Mouse (Mus musculus): Measurements from ENCODE around the gene R3hdm2. TPM values are rescaled to one million over a fixed set of nuclear protein-coding genes. Genes with fewer than 3 reads are reported as not detected.
A peak's percentile ranks its signal among the peaks of the same experiment; 100 is the strongest.

The R3hdm2 gene
- polyA plus RNA-seq, 1 experiment: 47.2 TPM

GRCm38 (mm10) chr10:127480833-127481813 lies 101.0 kb downstream of the R3hdm2 start:
- DNase-seq (ENCODE audit: low read depth, low spot score): no peak
- 74% methylated on average over 19 of the region's 19 CpGs for WGBS

DNA sequence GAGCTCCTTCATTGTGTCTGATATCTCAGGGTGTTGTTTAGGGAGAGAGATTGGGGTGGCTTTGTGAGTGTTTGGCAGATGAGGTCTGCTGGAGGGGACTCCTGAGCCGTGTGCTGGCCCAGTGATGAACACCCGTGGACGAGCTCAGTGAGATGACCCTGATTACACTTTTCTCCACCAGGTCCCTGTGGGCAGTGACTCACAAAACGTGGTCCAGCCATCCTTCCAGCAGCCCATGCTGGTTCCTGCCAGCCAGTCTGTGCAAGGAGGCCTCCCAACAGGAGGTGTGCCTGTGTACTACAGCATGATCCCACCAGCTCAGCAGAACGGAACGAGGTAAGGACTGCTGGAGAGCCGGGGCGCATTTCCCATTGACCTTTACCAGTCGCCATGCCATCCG lies 105.1 kb downstream of the R3hdm2 start:
- WGBS: 92% methylated on average over 10 of the region's 10 CpGs
- no peak for DNase-seq (ENCODE audit: low read depth, low spot score)

DNA sequence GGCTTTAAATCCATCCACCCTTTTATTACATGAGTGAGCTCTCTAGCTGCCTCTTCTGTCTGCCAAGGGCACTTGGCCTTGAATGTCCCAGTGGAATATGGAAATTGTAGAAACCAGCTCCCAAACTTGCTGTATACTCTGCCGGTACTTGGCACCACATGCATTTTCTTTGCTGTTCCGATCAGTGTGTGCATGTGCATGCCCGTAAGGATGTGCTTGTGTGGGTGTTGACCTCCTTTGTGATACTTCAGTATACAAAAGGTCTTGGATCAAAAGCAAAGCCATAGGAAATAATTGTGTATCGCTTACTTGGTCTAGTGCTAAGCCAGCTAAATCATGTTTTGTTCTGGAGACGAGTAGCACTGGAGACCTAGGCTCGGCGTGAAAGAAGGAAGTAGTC lies 108.7 kb downstream of the R3hdm2 start:
- no peak for DNase-seq (ENCODE audit: low read depth, low spot score)
- 87% methylated on average over 7 of the region's 7 CpGs for WGBS

- no peak for DNase-seq (ENCODE audit: low read depth, low spot score)
- 88% methylated on average over 18 of the region's 18 CpGs for WGBS
Measured at GRCm38 (mm10) chr10:127490160-127491127, 110.3 kb downstream of the R3hdm2 start.

DNA sequence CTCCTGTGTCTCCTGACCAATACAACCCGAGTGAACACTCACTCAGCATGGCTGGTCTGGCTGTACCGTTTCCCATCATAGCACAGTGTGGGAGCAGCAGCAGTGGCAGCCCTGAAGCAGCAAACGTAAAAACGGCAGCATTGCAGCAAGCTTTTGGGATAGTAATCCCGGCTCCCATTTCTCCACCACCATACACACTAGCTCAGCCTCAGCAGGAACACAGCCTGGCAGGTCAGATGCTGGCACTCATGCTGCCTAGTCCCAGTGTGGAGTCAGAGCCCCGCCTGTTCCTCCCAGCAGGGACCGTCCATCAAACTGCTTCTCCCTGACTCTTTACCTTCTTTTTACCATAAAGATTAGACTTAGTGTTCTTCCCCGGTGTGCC lies 111.0 kb downstream of the R3hdm2 start:
- DNase-seq (ENCODE audit: low read depth, low spot score): no peak
- WGBS: 82% methylated on average over 8 of the region's 8 CpGs

DNA sequence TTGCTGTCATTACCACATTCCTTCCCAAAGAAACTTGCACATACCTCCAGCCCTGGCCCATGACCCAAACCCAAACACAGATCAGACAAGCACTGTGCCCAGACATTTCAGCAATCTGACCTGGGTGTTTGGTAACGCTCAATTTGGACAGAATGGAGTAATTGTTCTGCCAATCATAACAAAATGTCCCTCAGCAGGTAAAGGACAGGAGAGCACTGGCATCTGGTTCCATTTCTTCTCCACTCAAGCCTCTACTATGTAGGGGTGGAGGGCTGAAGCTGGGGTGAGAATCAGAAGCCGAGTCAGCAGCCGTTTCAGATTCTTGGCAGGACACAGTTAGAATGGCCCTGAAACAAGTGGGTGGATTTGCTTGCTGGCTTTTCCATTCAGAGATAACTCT lies 112.0 kb downstream of the R3hdm2 start:
- no peak for DNase-seq (ENCODE audit: low read depth, low spot score)
- 81% methylated on average over 3 of the region's 3 CpGs for WGBS

GRCm38 (mm10) chr10:127496156-127496555 lies 116.0 kb downstream of the R3hdm2 start:
- no peak for DNase-seq (ENCODE audit: low read depth, low spot score)
- 97% methylated on average over 3 of the region's 3 CpGs for WGBS

DNA sequence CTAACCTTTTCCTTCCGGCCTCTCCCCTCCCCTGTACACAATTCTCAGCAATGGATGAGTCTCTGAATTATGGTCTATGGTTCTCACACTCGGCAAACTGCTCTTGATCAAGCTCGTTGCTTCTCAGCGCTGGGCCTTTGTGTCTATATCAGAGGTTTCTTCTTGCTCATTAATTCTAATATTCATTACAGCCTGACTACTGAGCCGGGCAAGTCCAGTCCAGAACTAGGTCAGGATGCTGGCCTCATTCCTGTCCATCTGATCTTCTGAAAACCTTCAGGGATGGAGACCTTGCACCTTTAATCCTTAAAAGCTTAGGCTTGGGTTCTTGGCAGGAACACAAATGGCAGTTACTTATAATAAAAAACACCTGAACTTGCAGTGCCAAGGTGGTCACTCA lies 119.4 kb downstream of the R3hdm2 start:
- DNase-seq (ENCODE audit: low read depth, low spot score): no peak
- 85% methylated on average over 5 of the region's 5 CpGs for WGBS

DNA sequence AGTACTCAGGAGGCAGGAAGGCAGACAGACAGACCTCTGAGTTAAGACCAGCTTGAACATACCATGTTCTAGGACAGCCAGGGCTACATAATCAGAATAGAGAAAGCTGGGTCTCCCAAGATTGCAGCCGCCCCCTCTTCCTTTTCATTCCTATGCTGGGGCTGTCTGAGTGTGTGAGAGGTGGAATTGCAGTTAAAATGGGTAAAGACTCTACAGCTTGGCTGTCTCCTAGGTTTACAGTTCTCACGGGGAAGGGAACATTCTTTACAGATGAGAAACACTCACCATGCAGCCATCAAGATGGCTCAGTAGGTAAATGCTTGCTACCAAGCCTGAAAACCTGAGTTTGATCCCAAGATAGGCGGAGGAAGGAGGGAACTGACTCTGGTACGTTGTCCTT lies 119.9 kb downstream of the R3hdm2 start:
- 77% methylated on average over 4 of the region's 4 CpGs for WGBS

DNA sequence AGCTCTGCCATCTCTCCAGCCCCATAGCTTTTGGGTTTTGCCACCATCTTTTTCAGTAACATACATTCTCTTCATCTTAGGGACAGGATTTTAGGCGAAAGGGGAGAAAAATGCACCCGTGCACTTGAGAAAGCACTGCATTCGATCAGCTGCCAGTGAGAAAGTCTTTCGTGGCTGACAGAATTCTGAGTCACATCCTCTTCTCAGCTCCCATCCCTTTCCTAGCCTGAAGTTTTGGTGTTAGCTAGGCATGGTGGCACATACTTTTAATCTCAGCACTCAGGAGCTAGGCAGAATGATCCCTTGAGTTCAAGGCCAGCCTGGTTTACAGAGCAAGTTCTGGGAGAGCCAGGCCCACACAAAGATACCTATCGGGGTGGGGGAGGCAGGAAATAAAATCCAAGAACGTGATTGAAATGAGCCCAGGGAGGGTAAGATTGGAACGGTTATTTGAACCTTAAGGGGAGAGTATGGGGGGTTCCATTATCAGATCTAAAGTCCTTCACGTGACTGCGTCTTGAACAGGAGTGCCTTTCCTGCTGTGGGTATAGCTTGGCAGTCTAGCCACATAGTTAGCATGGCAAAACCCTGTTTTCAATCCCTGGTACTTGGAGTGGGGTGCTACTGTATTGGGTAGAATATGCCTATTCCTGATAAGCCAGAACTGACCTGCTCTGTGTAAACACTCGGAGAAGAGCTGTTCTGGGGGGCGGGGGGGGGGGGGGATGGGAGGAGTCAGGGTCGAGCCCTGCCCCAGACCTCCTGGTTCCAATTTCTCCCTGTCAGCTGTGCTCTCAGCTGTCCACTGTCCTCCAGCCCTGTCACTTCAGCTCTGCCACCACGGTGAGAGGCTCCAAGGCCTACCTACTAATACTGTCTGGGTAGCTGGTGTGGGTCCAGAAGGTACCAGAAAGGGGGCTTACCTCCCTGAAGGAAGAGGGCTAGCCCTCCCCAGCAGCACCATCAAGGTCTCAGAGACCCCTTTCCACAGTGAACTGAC lies 121.1 kb downstream of the R3hdm2 start, which contains the start of gene Stac3:
TSS of gene Stac3 (plus strand) at position 793 of the 1,000 bp plus-strand sequence.
- WGBS: 68% methylated on average over 13 of the region's 13 CpGs
- DNase-seq (ENCODE audit: low read depth, low spot score): no peak

More for the DNA sequence above, 119.9 kb downstream of the R3hdm2 start:
- no peak for DNase-seq (ENCODE audit: low read depth, low spot score)

DNA sequence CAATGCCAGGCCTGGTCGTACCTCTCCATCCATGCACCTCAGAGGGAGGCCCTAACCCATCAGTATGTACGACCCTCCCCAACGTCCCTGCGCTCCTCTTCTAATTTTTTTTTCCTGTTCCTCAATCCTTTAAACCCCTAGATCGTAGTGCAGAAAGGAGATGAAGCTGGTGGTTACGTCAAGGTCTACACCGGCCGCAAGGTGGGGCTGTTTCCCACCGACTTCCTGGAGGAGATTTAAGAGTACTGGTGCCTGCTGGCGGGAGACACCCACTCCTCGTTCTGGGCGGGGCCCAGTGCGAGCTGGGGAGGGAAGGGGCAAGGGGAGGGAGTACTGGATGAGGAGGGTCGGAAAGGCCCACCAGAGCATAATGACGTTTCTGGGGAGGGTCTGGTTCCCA lies 128.1 kb downstream of the R3hdm2 start:
- DNase-seq (ENCODE audit: low read depth, low spot score): peak; percentile 44
- 14% methylated on average over 15 of the region's 15 CpGs for WGBS

- peak; percentile 57 for DNase-seq (ENCODE audit: low read depth, low spot score)
- WGBS: 3% methylated on average over 35 of the region's 35 CpGs
Measured at GRCm38 (mm10) chr10:127509051-127509836, 129.1 kb downstream of the R3hdm2 start.

DNA sequence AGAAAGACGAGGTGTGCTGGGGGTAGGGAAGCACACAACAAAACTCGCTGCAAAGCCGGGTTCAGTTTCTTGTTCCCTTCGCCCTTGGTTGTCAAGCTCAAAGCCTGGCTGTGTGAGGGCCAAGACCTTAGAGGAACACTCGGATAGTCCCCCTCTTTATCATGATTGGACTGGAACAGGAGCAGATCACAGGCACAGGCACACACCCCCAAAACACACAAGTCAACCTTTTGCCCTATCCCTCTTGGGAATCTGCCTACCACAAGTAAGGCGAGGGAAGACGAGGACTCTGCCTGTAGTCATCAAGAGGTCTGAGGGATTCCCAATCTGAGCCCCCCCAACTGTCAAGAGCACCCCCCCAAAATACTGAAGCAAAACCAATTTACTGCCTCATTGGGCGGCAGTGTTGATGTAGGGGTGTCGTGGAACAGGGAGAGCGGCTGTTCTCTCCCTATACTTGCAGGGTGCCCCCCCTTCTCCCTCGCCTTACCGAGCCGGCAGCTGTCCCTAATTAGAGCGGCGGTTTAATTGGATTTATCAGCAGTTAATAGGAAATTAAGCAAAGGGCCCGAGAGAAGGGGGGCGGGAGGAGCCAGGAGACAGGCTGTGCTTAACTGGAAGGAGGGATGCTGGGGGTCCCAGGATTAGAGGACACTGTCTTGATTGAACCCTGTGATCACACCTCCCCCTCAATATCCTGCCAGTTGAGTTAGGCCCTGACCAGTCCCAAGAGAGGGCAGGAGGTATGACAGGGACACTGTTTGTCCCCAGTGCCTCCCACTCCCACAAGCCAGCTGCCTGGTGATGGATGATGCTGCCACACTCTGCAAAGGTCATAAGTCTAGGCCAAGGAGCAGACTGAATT lies 129.9 kb downstream of the R3hdm2 start:
- DNase-seq (ENCODE audit: low read depth, low spot score): no peak
- 45% methylated on average over 17 of the region's 17 CpGs for WGBS

DNA sequence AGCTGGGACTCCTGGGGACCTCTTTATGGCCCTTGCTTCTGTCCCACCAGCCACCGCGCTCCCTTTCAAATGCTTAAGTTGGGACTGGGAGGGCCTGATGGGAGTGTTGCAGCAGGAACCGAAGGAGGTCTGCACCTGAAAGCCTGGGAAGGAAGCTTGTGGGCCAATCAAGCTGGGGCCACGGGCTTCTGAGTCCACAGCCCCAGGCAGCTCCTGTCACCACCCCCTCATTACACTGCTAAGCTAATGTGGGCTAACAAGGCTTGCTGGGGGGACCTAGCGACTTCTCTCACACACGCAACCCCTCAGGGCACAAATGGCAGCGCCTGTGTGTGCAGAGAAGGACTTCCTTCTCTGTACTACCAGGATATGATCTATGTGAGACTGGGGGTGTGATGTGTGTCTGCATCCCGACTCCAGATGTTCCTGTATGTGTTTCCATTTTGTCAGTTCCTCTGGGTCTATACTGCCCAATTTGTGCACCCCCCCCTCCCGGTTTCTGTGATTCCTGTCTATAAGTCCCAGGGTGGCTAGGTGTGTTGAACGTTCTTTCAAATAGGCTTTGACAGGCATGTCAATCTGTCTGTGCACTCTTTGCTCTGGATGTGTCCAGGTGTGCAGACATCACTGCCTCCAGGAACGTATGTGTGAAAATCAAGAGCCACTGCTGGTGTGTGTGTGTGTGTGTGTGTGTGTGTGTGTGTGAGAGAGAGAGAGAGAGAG lies 130.9 kb downstream of the R3hdm2 start:
- 27% methylated on average over 11 of the region's 11 CpGs for WGBS
- no peak for DNase-seq (ENCODE audit: low read depth, low spot score)

DNA sequence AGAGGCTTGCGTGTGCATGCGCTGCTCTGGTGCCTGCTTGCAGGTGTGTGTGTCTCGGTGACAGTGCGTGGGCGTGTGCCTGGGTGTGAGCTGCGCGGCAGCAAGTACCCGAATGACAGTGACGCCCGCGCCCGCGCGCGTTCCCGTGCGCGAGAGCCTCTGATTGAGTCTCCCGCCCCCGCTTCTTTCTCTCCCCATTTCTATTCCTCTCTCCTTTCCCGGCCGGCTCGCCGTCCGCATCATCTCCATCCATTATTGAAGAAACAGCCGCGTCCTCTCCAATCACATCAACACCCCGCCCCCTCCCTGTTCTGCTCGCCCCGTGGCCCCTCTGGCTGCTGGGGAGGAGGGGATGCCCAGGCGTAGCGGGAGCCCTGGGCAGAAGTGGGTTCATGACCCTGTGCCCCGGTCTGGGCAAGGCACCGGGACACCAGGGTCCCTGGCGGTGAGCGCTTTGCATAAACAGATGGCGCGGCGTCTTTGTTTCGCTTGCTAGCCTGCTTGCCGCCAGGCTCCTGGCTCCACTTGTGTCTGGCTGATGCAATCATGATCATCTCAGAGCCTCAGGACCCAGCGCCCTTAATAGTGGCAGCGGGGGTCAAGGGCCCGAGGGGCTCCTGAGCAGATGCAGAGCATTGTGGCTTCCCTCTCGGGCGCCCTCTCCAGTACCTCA lies 131.6 kb downstream of the R3hdm2 start:
- WGBS: 1% methylated on average over 45 of the region's 46 CpGs
- no peak for DNase-seq (ENCODE audit: low read depth, low spot score)

GRCm38 (mm10) chr10:127512307-127512666 lies 132.2 kb downstream of the R3hdm2 start:
- whole genome bisulfite sequencing: 6% methylated on average over 7 of the region's 7 CpGs
- DNase-seq (ENCODE audit: low read depth, low spot score): no peak

Measured in large intestine, adult 2 months (tissue).